Mouse (Mus musculus): Measurements from ENCODE around the gene Srgap1.

- TF ChIP-seq GATA1 (IDR thresholded peaks at IDR 0.05; ENCODE audit: borderline replicate concordance, low read length) (no peak), FLI1 (IDR thresholded peaks at IDR 0.05; ENCODE audit: low read length) (no peak)
Observed at GRCm38 (mm10) chr10:121890061-121890460, 157.1 kb downstream of the Srgap1 start.
